Mouse (Mus musculus) liver, embryonic 12.5 days (tissue): ENCODE measurements at regions not wholly inside any gene's neighbourhood (a gene's known extent, or its start where the extent isn't known, plus 50 kb on each side); places are given as distances from the start of the nearest gene placed in this dataset.

Source experiments
- ATAC-seq: fragments of 200-750 bp; cut with Nextera tagmentation; 2 replicates; pipeline ENCODE4 v1.8.0; 2017; ENCODE audit warnings: moderate number of reproducible peaks, mild to moderate bottlenecking, moderate library complexity
- H3K27ac ChIP-seq: fragments of 300-500 bp; sonication (generic); 2 replicates; pipeline ENCODE4 v1.5.1; 2016; ENCODE audit warnings: mild to moderate bottlenecking
- H3K27me3 ChIP-seq: fragments of 300-500 bp; sonication (generic); replicated peaks from 2 replicates; pipeline ENCODE4 v1.6.1; 2016; ENCODE audit warnings: mild to moderate bottlenecking, moderate library complexity
- H3K36me3 ChIP-seq: fragments of 300-500 bp; sonication (generic); 2 replicates; pipeline ENCODE4 v1.6.1; 2016; ENCODE audit warnings: mild to moderate bottlenecking, moderate library complexity
- H3K4me1 ChIP-seq: fragments of 300-500 bp; sonication (generic); 2 replicates; pipeline ENCODE4 v1.6.1; 2016
- H3K4me2 ChIP-seq: fragments of 300-500 bp; sonication (generic); 2 replicates; pipeline ENCODE4 v1.6.1; 2016; ENCODE audit warnings: mild to moderate bottlenecking, moderate library complexity
- H3K4me3 ChIP-seq: fragments of 300-500 bp; sonication (generic); 2 replicates; pipeline ENCODE4 v1.5.1; 2016; ENCODE audit warnings: mild to moderate bottlenecking, moderate library complexity
- H3K9ac ChIP-seq: fragments of 300-500 bp; sonication (generic); 2 replicates; pipeline ENCODE4 v1.6.1; 2016; ENCODE audit warnings: mild to moderate bottlenecking, moderate library complexity
- H3K9me3 ChIP-seq: fragments of 300-500 bp; sonication (generic); replicated peaks from 2 replicates; pipeline ENCODE4 v1.6.1; 2016; ENCODE audit warnings: mild to moderate bottlenecking, moderate library complexity
- WGBS: fragments of 180-500 bp; shearing (Covaris S2); methylation state at CpG from one replicate; pipeline ENCODE4 v1.1.7; 2016; ENCODE audit not compliant: insufficient replicate concordance; 5-methylcytosine and 5-hydroxymethylcytosine counted together

DNA sequence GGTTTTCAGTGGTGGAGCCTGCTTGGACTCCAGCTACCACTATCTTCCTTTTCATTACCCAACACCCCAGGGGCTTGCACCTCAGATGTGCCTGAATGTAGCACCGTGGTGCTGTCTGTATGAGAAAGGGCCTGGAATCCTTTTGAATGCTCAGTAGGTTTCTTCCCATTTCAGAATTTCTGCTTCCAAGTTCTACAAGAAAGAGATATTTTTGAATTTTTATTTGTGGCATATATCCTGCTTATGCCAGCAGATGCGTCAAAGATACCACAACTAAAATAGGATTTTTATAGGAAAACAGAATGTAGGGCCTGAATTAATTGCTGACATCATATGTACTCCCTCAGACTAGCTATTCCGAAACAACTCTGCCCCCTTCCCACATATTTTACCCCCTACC lies 2286.9 kb upstream of the Gm7489 start:
- no peak for ATAC-seq
- H3K9ac ChIP-seq = no peak overlapping the region
- H3K4me1 ChIP-seq = no peaks in the 10 kb centered on the region
- no peak overlapping the region for H3K4me3 ChIP-seq
- WGBS = 62% methylated on average over 3 of the region's 3 CpGs
- no peak overlapping the region for H3K4me2 ChIP-seq
- H3K9me3 ChIP-seq = no peaks in the 10 kb centered on the region
- H3K27me3 ChIP-seq = no peaks in the 10 kb centered on the region
- H3K27ac ChIP-seq = no peak overlapping the region
- no peaks in the 10 kb centered on the region for H3K36me3 ChIP-seq

DNA sequence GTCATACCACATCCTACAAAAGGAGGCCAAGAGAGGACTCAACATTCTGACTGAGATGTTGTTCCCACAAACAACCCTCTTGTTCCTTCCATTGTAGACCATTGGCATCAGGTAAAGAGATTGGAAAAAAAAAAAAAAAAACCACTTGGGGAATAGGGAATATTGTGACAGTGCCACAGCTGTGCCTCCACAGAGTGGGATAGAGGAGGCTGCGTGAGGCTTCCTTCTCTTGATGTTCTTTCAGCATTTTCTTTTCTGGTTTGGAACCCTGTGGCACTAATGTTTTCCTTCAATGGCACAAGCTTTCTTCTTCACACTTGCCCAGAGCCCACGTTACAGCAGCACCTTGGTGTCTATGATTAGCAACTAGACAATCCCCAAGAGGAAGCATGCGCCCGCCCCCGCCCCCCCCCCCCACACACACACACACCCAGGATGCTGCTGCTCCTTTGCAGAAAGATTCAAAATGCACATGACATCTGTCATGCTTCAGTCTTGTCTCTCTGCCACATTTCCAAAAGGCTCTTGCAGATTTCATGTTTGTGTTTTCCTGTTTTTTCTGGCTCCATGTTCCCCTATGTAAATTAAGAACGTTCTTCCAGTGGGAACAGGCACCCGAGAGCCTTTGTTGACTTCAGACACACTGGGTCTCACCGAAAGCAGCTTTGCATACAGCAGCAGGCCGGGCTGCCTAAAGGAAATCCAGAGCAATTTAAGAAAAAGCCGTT lies 2283.4 kb upstream of the Gm7489 start:
- no peaks in the 10 kb centered on the region for H3K36me3 ChIP-seq
- no peaks in the 10 kb centered on the region for H3K9me3 ChIP-seq
- no peaks in the 10 kb centered on the region for H3K27me3 ChIP-seq
- H3K9ac ChIP-seq = no peak overlapping the region
- no peak overlapping the region for H3K27ac ChIP-seq
- no peak overlapping the region for H3K4me3 ChIP-seq
- no peak for ATAC-seq
- no peaks in the 10 kb centered on the region for H3K4me1 ChIP-seq
- WGBS = 51% methylated on average over 10 of the region's 10 CpGs
- no peak overlapping the region for H3K4me2 ChIP-seq

DNA sequence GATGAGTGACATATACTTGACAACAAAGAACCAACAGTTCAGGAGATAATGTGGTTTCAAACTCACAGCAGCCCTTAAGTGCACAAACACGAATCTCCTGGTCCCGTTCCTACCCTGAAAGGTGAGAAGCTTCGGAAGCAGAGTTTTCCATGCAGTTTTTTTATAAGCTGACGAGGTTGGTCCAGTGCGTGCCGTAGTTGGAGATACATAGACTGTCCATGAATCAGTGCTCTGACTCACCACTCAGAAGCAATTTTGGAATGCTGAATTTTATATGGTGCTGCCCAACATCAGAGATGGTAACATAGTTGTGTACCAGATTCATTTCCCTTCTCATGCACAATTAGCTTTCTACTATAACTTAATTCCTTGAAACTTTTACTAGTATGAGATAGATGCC lies 2263.3 kb upstream of the Gm7489 start:
- H3K27me3 ChIP-seq = no peaks in the 10 kb centered on the region
- no peak overlapping the region for H3K4me2 ChIP-seq
- H3K4me1 ChIP-seq = no peaks in the 10 kb centered on the region
- no peak overlapping the region for H3K27ac ChIP-seq
- 80% methylated on average over 6 of the region's 6 CpGs for WGBS
- H3K9me3 ChIP-seq = no peaks in the 10 kb centered on the region
- H3K36me3 ChIP-seq = no peaks in the 10 kb centered on the region
- H3K9ac ChIP-seq = no peak overlapping the region
- ATAC-seq = no peak
- H3K4me3 ChIP-seq = no peak overlapping the region

DNA sequence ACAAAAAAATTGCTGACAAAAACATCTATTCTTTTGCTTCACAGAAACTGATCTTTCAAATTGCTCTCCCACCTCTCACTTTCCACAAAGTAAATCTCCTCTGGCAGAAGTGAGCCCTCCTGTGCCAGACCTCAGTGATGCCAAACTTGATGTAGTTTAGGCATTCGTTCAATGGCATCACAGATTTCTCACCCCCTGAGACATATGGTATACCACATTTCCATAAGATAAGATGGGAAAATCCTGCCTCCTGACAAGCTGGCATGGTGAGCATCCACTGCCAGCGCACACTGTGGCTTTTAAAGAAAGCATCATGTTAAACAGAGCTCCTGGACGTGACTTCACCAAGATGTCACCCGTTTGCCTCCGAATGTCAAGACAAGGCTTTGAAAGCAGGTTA lies 2257.2 kb upstream of the Gm7489 start:
- no peak overlapping the region for H3K4me2 ChIP-seq
- no peak overlapping the region for H3K9ac ChIP-seq
- H3K36me3 ChIP-seq = no peaks in the 10 kb centered on the region
- no peak for ATAC-seq
- 65% methylated on average over 5 of the region's 5 CpGs for WGBS
- no peaks in the 10 kb centered on the region for H3K4me1 ChIP-seq
- H3K27me3 ChIP-seq = no peaks in the 10 kb centered on the region
- H3K9me3 ChIP-seq = no peaks in the 10 kb centered on the region
- H3K27ac ChIP-seq = no peak overlapping the region
- no peak overlapping the region for H3K4me3 ChIP-seq

DNA sequence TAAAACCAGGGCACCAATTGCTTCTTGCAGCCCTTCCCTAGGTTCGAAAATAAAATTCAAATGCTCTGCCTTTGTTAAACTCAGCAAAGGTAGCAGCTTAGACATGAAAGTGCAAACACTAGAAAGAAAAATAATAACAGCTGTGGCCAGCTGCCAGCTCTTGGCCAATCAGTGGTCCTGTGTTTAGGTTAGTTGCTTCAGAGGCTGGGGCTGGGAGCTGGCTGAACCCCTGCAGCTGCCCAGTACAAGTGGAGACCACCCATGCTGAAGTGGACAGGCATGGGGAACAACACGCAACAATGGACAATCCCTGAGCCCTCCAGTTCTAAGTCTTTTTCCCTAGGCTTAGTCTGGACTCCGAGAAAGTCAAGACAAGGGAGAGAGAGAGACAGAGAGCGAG lies 2256.2 kb upstream of the Gm7489 start:
- no peak for ATAC-seq
- Histone ChIP-seq H3K27ac (no peak overlapping the region), H3K9ac (no peak overlapping the region), H3K9me3 (no peaks in the 10 kb centered on the region), H3K4me1 (no peaks in the 10 kb centered on the region), H3K4me3 (no peak overlapping the region), H3K36me3 (no peaks in the 10 kb centered on the region), H3K27me3 (no peaks in the 10 kb centered on the region), H3K4me2 (no peak overlapping the region)
- 58% methylated on average over 4 of the region's 4 CpGs for WGBS

DNA sequence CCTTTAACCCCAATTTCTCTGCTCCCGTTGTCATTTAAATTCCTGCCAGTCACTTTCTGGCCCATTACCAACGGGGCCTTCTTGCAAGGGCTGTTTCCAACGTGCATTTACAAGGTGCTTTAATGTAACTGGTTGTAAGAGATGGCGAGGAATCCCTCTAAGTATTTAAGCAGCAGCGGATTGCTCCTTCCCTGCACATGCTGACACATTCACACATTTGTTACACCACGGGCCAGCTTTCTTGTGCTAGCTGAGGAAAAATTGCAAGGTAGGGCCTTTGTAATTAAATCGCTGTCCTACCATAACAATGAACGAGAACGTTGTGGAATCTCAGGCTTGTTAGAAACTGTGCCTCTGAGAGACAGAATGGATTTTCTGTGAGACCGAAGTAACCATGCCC lies 2252.8 kb upstream of the Gm7489 start:
- Histone ChIP-seq H3K27ac (no peak overlapping the region), H3K27me3 (no peaks in the 10 kb centered on the region), H3K9ac (no peak overlapping the region), H3K9me3 (no peaks in the 10 kb centered on the region), H3K4me2 (no peak overlapping the region), H3K36me3 (no peaks in the 10 kb centered on the region), H3K4me3 (no peak overlapping the region), H3K4me1 (no peaks in the 10 kb centered on the region)
- 72% methylated on average over 10 of the region's 10 CpGs for WGBS
- no peak for ATAC-seq

DNA sequence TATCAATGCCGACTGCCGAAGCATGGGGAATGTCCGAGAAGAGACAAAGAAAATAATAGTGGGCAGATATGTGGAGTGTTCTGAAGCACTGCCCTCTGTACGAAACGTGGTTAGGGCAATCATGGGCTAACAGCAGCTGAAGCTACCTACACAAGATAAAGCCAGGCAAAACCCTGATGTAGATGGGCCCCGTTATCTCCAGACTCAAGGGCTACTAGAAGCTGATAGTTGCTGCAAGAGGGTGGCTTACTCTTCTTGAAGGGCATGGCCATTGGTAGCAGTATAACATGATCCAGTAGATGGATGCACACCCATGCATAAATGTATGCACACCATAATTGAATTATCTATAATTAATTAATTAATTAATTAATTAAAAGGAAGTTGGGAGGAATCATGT lies 2251.6 kb upstream of the Gm7489 start:
- Histone ChIP-seq H3K9ac (no peak overlapping the region), H3K4me3 (no peak overlapping the region), H3K9me3 (no peaks in the 10 kb centered on the region), H3K36me3 (no peaks in the 10 kb centered on the region), H3K4me2 (no peak overlapping the region), H3K4me1 (no peaks in the 10 kb centered on the region), H3K27me3 (no peaks in the 10 kb centered on the region), H3K27ac (no peak overlapping the region)
- ATAC-seq = peak; percentile 55; the same call in 1 of the 2 replicates
- WGBS = 60% methylated on average over 6 of the region's 6 CpGs

DNA sequence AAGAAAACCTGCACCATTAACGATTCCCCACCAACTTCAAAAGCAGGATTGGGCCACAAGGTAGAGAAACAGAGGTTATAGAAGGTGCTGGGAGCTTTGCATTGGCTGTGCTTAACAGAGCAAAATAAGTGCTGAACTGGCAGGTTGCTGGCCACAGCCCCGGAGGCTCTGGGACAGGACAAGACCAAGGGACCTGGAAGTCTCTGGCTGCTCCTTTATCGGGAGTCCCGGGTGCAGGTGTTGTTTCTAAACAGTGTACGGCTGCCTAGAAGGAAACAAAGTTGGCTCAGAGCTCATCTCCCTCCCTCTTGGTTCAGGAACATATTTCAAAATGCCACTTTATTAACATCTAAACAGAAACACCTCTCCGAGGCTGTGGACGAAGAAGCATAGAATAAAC lies 2250.0 kb upstream of the Gm7489 start:
- no peak overlapping the region for H3K4me3 ChIP-seq
- H3K9me3 ChIP-seq = no peaks in the 10 kb centered on the region
- H3K36me3 ChIP-seq = no peaks in the 10 kb centered on the region
- H3K27ac ChIP-seq = no peak overlapping the region
- no peaks in the 10 kb centered on the region for H3K4me1 ChIP-seq
- no peaks in the 10 kb centered on the region for H3K27me3 ChIP-seq
- no peak overlapping the region for H3K9ac ChIP-seq
- H3K4me2 ChIP-seq = no peak overlapping the region
- WGBS = 58% methylated on average over 7 of the region's 7 CpGs
- no peak for ATAC-seq

DNA sequence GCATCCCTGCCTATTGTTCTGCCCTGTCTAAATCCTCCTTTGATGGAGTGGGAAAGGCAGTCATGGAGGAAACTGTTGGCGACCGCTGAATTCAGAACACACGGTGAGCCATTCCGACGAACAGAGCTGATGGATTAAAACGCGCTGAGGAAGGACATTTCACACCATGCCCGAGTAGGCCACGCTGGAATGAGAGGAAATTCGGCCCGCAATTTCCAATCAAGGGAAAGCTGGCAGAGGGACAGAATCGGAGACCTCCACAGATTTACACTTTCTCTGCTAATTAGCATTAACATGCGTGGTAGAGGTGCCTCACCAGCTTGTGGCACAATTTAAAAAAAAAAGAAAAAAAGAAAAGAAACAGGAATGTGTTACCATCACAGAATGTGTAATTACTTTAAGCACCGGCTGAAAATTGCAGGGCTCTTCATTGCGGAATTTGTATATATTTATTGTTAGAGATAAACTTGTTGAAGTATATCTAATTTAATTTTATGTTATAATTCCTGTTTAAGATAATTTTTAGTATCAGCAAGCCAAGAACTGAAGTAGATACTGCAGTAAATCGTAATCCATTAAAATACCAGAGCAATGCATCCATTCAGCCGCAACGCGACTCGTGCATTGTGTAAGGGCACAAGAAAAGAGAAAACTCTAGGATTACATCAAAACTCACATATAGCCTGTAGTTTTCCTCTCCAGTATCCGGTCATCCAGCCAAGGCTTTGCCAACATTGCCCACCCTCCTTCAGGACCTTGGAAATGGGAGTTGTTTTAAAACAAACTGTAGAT lies 2249.4 kb upstream of the Gm7489 start:
- Histone ChIP-seq H3K4me1 (no peaks in the 10 kb centered on the region), H3K36me3 (no peaks in the 10 kb centered on the region), H3K27ac (no peak overlapping the region), H3K9ac (no peak overlapping the region), H3K9me3 (no peaks in the 10 kb centered on the region), H3K4me2 (no peak overlapping the region), H3K4me3 (no peak overlapping the region), H3K27me3 (no peaks in the 10 kb centered on the region)
- ATAC-seq = no peak
- WGBS = 58% methylated on average over 21 of the region's 21 CpGs

DNA sequence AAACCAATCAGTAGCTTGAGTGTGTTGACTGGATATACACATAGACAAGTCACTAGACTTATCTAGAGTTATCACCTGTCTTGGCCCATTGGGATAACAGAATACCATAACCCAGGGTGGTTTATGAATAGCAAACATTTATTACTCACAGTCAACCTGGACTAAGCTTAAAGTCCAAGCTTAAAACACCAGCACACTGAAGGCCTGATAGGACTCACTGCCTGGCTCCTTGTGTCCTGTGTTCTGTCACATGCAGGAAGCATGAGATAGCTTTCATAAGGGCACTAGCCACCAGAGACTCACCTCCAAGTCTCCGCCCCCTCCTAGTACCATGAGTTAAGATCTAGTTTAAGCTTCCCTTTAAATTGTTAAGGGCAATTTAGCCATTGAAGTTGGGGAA lies 2247.1 kb upstream of the Gm7489 start:
- Histone ChIP-seq H3K36me3 (no peaks in the 10 kb centered on the region), H3K27me3 (no peaks in the 10 kb centered on the region), H3K4me2 (no peak overlapping the region), H3K9ac (no peak overlapping the region), H3K9me3 (no peaks in the 10 kb centered on the region), H3K4me3 (no peak overlapping the region), H3K27ac (no peak overlapping the region), H3K4me1 (no peaks in the 10 kb centered on the region)
- no peak for ATAC-seq
- WGBS = 68% methylated on average over 1 of the region's 1 CpGs

DNA sequence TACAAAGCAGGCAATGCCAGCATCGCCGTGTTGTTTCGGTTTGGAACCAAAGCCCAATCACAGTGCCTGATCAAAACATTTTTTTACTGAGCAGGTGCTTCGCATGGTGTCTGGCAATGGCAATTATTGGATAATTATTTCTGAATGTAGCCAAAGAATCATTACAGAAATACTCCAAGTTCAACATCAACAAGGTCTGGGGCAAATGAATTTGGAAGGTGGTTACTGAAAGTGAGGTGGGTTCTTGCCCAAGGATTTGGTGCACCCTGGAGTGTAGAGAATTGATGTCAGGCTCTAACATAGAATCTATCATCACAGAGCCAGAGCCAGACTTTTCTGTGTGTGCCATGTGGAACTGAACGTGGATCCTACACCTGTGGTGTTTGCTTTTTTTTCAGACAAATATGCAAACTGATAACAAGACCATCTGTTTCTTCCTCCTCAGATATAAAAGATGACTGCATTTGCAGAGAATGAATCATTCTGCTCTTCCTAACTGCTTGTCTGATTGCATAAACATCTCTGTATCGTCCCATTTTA lies 2240.9 kb upstream of the Gm7489 start:
- Histone ChIP-seq H3K4me3 (no peak overlapping the region), H3K4me2 (no peak overlapping the region), H3K9me3 (no peaks in the 10 kb centered on the region), H3K36me3 (no peaks in the 10 kb centered on the region), H3K9ac (no peak overlapping the region), H3K27ac (no peak overlapping the region), H3K27me3 (no peaks in the 10 kb centered on the region), H3K4me1 (no peaks in the 10 kb centered on the region)
- WGBS = 63% methylated on average over 6 of the region's 6 CpGs
- no peak for ATAC-seq

DNA sequence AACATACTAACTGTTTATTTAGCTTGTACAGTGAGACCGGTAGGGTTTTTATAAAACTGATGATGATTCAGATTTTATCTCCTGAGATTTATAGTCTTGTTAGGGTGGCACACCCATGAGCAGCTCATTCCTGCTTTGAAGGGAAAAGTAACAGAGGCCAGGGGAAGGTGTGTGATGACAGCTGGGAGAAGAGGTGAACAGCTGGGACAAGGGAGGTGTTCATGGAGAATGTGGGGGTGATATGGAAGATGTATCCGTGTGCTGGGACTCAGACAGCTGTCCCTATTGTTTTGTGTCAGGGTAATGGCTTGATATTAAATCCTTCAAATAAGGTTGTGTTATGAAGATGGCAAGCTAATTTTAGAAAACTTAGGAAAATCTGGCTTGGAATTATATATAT lies 2238.4 kb upstream of the Gm7489 start:
- Histone ChIP-seq H3K27me3 (no peaks in the 10 kb centered on the region), H3K4me2 (no peak overlapping the region), H3K4me1 (no peaks in the 10 kb centered on the region), H3K4me3 (no peak overlapping the region), H3K9ac (no peak overlapping the region), H3K27ac (no peak overlapping the region), H3K9me3 (no peaks in the 10 kb centered on the region), H3K36me3 (no peaks in the 10 kb centered on the region)
- ATAC-seq = no peak
- WGBS = 65% methylated on average over 2 of the region's 2 CpGs
